Mouse (Mus musculus) lung, postnatal 10 days (tissue): ENCODE results near the gene Gzf1.

Experiments
- DNase-seq: peaks from one replicate; pipeline ENCODE4 v3.0.0; 2021

Gene Gzf1

DNA sequence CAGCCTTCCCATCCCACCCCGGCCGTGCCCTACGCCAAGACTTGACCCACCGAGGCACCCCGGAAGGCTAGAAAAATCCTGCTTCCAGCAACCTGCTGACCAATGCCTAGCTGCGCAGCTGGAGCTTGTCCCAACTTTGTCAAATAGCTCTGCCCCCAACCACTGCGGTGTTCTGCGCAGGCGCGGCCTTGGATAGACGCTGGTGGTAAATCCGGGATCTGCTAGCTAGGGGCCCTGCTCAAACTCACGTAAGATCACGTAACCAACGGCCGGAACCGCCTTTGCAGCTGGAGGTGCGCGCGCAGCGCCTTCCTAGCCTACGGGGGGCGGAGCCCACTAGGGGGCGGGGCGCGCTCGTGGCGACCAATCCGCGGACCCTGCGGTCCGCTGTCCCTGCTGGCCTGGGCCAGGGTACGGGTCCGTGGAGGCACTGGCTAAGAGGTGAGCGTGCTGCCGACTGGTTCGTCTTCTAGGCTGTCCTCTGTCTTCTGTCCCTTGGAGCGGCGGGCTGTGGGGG, at the start of gene Gzf1:
Gzf1 (plus strand) TSS at position 249 of the 517 bp plus-strand sequence.
- peak; percentile 99 for DNase-seq

DNA sequence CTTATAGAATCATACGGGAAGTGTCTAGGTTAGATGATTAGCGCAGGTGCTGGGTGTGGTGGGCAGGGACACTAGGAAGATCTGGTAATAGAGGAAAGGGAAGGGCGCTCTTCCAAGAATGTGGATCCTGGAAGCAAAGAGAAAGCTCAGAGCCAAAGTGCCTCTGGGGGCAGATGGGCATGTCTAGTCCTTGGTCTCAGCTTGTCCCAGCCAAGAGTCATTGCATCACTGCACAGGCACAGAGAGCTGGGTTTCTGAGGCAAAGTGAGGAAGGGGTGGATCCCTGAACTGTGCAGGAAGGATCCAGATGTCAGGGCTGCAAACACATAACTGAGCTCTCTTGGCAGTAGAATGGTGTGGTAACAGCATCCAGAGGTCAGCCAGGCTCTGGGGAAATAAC, 49.2 kb upstream of the Gzf1 start:
- no peak for DNase-seq

DNA sequence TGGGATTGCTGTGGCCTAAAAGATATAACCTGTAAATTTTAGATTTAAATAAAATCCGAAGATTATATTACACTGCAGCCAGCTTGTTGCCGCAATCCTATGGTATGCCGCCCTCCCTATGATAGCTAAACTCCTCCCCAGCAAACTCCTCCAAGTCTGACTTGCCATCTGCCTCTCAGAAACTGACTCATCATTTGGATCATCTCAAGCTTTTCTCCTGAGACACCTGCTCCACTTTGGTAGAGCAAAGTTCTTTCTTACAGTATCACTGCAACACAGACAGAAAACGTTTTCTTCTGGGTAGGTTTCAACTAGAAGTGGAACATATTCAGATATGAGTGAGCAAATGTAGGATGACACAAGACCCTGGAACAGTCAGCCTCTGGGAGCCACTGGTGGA, 46.4 kb upstream of the Gzf1 start:
- DNase-seq, result no peak

DNA sequence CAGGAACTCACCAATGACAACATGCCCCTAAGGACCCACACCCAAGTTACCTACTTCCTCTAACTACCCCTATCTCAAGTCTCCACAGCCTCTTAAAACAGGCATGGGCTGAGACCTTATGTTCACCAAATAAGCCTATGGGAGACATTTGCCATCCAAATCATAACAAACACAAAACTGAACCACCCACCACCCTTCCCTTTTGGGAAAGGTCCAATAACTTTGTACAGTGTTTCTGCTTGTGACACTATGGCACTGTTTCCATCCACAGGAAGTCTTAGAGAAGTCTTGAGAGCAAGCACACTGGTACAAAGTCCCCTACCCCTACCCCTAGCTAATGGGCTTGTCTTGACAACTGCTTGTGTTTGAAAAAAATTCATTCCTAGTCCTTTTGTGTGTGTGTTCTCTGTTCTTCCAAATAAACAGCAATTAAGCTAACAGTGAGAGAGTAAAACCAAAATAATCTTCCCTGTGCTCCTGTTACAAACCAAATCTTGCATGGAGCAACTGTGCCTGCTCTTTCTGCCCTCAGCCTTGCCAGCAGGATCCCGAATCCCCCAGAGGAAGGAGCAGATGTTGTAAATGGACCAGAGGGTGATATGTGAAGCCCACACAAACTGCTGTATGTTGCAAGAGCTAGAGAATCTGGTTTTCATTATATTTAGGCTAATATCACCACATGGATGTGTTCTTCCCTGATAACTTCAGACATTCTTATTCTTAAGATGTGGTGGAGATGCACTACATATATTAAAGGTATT, 38.0 kb upstream of the Gzf1 start:
- no peak for DNase-seq

DNA sequence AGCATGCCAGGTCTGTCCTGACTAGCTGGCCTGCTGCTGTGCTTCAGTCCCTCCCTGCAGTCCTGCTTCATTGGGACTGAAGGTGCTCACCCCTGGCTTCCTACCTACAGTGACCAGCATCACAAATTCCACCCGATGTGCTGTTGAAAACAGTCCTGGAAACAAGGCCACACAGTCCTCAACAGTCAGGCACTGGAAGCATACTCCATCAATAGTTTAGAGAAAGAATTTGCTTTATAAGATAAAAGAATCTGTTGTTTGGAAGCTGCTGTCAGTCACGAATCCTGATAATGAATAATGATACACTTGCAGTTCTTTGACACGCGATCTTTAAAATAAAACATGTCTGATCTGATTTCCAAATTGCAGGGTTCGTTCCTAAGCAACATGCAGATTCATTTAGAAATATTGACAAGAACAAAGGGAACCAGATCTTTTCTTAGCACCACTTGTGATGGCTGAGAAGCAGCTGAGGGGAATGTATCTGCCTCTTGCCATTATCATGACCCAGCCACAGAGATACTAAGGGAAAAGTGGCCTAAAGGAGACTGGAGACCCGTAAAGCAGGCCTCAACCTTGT, 36.3 kb upstream of the Gzf1 start:
- no peak for DNase-seq

- no peak for DNase-seq
Measured at GRCm38 (mm10) chr2:148650587-148651357, 30.1 kb upstream of the Gzf1 start.

- peak; percentile 82 for DNase-seq
Measured at GRCm38 (mm10) chr2:148654961-148655360, 25.9 kb upstream of the Gzf1 start.

DNA sequence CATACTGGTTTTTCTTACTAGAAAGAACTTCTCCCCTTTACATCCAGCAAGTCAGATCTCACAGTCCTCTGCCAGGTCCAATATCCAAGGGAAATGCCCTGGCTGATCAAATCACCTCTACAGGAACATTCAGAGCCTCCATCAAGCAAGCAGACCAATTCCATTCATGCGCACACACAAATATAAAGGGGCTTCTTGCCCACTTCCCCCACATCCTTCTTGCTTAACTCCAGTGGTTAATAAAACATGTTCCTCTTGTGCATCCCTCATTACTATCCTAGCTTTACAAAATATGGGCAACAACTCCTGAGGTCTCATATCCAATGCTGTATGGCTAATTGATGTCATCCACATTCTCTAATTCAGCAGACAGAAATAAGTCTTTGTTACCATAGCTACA, 17.4 kb upstream of the Gzf1 start:
- no peak for DNase-seq

DNA sequence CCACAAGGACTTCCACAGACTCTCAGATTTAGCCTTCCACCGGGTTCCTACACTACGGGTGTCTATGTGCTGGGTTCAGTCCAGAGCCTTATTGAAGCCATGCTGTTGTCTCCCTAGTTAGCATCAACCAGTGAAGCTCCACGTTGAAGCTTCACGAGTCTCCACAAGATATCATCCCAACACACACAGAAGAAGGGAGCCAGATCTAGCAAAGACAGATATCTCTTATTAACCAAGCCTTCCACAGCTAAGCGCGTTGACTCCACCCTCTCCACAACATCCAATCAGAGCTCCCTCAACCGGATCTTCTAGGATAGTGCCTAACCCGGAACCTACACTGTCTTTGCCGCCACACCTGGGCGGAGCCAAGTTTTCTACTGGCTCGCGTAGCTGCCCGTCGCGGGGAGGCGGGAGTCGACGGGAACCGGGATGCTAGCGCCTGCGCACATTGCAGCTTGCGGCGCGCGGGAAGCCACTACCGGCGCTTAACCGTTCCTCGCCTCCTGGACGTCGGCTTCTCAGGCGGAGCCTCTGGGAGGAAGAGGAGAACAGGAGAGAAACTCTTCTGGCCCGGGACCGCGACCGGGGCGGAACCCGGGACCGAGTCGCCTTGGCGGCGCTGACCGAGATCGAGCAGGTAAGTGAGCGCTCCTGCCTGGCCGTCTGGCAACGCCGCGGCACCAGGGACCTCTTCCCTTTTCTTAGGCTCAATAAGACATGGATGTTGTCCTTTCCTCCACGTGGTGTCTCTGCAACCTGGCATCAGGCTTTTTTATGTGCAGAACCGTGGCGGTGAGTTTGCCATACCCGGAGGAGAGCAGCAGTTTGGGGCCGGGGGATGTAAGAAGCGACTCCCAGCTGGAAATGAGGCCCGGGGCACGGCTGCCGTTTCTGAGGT, 8.4 kb upstream of the Gzf1 start, which contains the start of gene Nxt1:
Nxt1 (plus strand) TSS at position 403 of the 898 bp plus-strand sequence.
- peak; percentile 99 for DNase-seq

DNA sequence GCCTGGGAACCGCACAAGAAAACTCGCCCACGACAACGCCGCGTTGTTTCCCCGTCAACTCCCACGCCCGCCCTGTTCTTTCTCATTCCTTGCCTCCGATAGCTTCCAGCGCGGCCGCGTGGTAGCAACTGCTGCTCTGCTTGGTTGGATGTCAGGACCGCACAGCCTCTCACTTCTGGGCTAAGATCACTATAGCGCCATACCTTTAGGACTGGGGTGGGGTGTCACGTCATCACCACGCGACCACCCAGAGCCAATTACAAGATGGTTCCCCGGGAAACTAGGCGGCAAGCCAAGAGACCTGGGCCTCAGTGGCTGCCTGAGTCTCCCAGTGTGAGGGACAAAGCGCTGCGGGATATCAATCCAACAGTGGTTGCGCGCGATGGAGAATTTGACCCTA, 3.0 kb upstream of the Gzf1 start:
- peak; percentile 56 for DNase-seq

GRCm38 (mm10) chr2:148679346-148679745, 1.5 kb upstream of the Gzf1 start:
- peak; percentile 76 for DNase-seq

- peak; percentile 79 for DNase-seq
Measured at GRCm38 (mm10) chr2:148681461-148681891, 653 bp downstream of the Gzf1 start.

- DNase-seq, result no peak
Measured at GRCm38 (mm10) chr2:148683031-148683430, 2.2 kb downstream of the Gzf1 start.

DNA sequence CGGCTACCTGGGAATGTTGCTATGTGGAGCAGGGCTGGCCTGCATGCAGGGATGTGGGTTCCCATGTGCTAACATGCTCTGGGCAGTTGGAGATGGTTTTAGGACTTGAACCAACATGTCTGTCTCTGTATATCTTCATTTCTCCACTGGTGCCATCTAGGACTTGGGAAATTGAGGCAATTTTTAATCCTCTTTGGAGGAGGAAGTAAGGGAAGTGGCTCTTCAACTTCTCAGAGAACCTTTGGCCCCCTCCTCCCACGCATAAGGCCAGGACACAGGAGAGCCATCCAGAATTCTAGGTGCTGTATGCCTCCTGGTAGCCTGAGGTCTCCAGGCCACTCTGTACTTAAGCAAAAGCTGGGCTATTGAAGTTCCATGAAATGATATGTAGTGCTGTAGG, 4.1 kb downstream of the Gzf1 start:
- DNase-seq, result no peak

GRCm38 (mm10) chr2:148685709-148686108, 4.9 kb downstream of the Gzf1 start:
- DNase-seq, result peak; percentile 26

- DNase-seq, result peak; percentile 46
Measured at GRCm38 (mm10) chr2:148686862-148687261, 6.0 kb downstream of the Gzf1 start.

DNA sequence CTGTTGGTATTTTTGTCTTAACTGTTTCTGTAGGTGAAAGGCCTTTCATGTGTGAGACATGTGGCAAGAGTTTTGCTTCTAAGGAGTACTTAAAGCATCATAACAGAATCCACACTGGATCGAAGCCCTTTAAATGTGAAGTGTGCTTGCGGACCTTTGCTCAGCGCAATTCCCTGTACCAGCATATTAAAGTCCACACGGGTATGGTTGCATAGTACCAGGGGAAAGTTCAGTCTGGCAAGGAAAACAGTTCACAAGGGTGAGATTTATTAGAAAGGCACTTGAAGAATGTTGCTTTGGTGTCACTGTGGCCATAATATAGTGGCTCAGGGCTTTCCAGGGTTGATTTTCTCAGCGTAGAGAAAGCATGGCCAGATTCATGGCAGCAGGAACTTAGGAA, 7.1 kb downstream of the Gzf1 start:
- DNase-seq, result no peak

GRCm38 (mm10) chr2:148689444-148690140, 8.8 kb downstream of the Gzf1 start:
- DNase-seq, result no peak

DNA sequence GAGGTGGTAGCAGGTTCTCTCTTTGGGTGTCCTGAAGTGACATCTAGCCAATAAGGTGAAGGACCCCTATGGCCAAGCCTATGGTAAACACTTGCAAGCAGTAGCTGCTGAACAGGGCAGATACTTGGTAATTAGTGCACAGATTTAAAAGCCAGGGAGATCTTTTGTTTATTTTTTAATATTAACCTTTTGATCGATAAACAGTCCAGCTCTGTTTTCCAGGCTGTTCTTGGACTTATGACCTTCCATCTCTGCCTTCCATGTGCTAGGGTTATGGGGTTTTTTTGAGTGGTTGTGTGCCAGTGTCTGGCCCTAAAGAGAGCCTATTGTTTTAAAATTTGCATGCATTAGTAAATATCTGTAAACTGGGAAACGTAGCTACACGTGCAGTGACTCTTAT, 9.5 kb downstream of the Gzf1 start:
- DNase-seq, result no peak

DNA sequence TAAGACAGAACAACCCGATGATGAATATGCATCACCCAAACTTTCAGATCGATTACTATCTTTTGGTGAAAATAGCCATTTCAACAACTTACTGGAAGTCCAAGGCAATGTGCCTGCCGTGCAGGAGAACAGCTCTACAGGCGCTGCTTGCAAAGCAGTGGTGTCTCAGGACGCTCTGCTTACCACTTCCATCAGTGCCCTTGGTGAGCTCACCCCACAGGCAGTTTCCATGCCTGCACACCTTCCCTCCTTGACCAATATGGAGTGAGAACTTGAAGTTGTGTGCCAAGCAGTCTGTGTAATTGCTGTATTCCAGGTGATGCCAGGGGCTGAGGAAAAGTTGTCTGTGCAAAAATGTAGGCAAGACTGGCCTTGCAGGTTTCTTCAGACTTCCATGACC, 10.0 kb downstream of the Gzf1 start:
- DNase-seq, result no peak

DNA sequence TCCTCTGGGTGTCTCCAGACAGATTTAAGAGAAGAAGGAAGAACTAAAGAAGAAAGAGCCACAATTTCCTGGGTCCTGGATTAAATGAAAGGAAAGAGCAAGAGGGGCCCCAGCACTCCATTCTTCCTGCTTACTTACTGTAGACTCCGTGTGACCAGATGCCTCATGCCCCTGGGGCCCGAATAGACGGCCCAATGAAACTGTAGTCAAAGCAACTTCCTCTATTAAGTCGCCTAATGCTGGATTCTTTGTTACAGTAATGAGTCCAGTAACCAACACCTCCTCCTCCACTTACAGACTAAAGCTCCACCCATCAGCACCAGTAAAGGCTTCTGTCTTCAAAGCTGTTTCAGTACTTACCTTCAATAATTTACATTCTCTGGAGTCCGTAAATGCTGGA, 17.7 kb downstream of the Gzf1 start:
- DNase-seq, result no peak
